Mouse (Mus musculus) heart, postnatal 36 days (tissue): ENCODE data around the gene Cfap54. TPM values are rescaled to one million over a fixed set of nuclear protein-coding genes. Genes with fewer than 3 reads are reported as not detected.

Source experiments
- DNase-seq, 2 experiments: peaks; one replicate each; pipeline ENCODE4 v3.0.0; 2021 to 2022
- intact Hi-C: fragments of 180-260 bp; cut with DNase I; formaldehyde crosslinking; loops from one replicate; pipeline ENCODE4 v1.15.1; 2025
- total RNA-seq, 2 experiments: library from RNA; stranded (reverse); gene quantifications; 2 replicates each; pipeline ENCODE4 v1.2.3; 2021

Cfap54 gene
- total RNA-seq, 2 experiments from 2014 or later = 0.50 to 0.79 TPM

GRCm38 (mm10) chr10:93063576-93063975, 17.8 kb downstream of the Cfap54 start:
- no peak for DNase-seq
- intact Hi-C loops = loop anchor here (10.0 kb wide), 3 partner anchors 221 to 481 kb away; partner anchors contain the start of genes Amdhd1 and Ccdc38

- no peak for DNase-seq
- intact Hi-C loops = loop anchor here (10.0 kb wide), 3 partner anchors 222 to 482 kb away; partner anchors contain the start of genes Amdhd1 and Ccdc38
These were observed 19.0 kb downstream of the Cfap54 start for GRCm38 (mm10) chr10:93062395-93062794.

GRCm38 (mm10) chr10:93053867-93054266, 27.6 kb downstream of the Cfap54 start:
- DNase-seq = no peak
- intact Hi-C loops = no loop called here

GRCm38 (mm10) chr10:93053315-93053714, 28.1 kb downstream of the Cfap54 start:
- intact Hi-C loops = no loop called here

GRCm38 (mm10) chr10:93051016-93051726, 30.2 kb downstream of the Cfap54 start:
- intact Hi-C loops = no loop called here

More at GRCm38 (mm10) chr10:93053315-93053714, 28.1 kb downstream of the Cfap54 start:
- DNase-seq = no peak

GRCm38 (mm10) chr10:93050571-93050970, 30.8 kb downstream of the Cfap54 start:
- no peak for DNase-seq
- intact Hi-C loops = no loop called here

More at GRCm38 (mm10) chr10:93051016-93051726, 30.2 kb downstream of the Cfap54 start:
- DNase-seq = peak; percentile 80 to 81

- intact Hi-C loops = loop anchor here (10.0 kb wide), 2 partner anchors 432 to 532 kb away; no protein-coding TSS in a partner anchor
- no peak for DNase-seq
These were observed 38.2 kb downstream of the Cfap54 start for GRCm38 (mm10) chr10:93043195-93043594.

GRCm38 (mm10) chr10:93041850-93042249, 39.6 kb downstream of the Cfap54 start:
- DNase-seq = no peak
- intact Hi-C loops = loop anchor here (10.0 kb wide), 2 partner anchors 433 to 533 kb away; no protein-coding TSS in a partner anchor

- intact Hi-C loops = loop anchor here (10.0 kb wide), 2 partner anchors 433 to 533 kb away; no protein-coding TSS in a partner anchor
- no peak for DNase-seq
These were observed 40.0 kb downstream of the Cfap54 start for GRCm38 (mm10) chr10:93041392-93041791.

GRCm38 (mm10) chr10:93036532-93036931, 44.9 kb downstream of the Cfap54 start:
- no peak for DNase-seq
- intact Hi-C loops = no loop called here

- intact Hi-C loops = no loop called here
- DNase-seq = no peak
These were observed 45.9 kb downstream of the Cfap54 start for GRCm38 (mm10) chr10:93035489-93035888.

GRCm38 (mm10) chr10:93023295-93023694, 58.1 kb downstream of the Cfap54 start:
- intact Hi-C loops = no loop called here
- no peak for DNase-seq

GRCm38 (mm10) chr10:93014059-93014795, 67.2 kb downstream of the Cfap54 start:
- intact Hi-C loops = loop anchor here (1.0 to 10.0 kb wide), 5 partner anchors 289 to 1741 kb away; partner anchors contain the start of gene Nedd1
- peak; percentile 48 to 61 for DNase-seq

GRCm38 (mm10) chr10:93011085-93011484, 70.3 kb downstream of the Cfap54 start:
- intact Hi-C loops = loop anchor here (10.0 kb wide), 2 partner anchors 286 to 1466 kb away; partner anchors contain the start of gene Nedd1
- no peak for DNase-seq

GRCm38 (mm10) chr10:93006970-93007369, 74.4 kb downstream of the Cfap54 start:
- DNase-seq = no peak
- intact Hi-C loops = no loop called here

- intact Hi-C loops = no loop called here
- no peak for DNase-seq
These were observed 75.0 kb downstream of the Cfap54 start for GRCm38 (mm10) chr10:93006405-93006804.

- no peak for DNase-seq
- intact Hi-C loops = no loop called here
These were observed 82.9 kb downstream of the Cfap54 start for GRCm38 (mm10) chr10:92998536-92998935.

GRCm38 (mm10) chr10:92995186-92995585, 86.2 kb downstream of the Cfap54 start:
- intact Hi-C loops = no loop called here
- no peak for DNase-seq

- intact Hi-C loops = no loop called here
- DNase-seq = no peak
These were observed 87.1 kb downstream of the Cfap54 start for GRCm38 (mm10) chr10:92994340-92994739.

GRCm38 (mm10) chr10:92992526-92992925, 88.9 kb downstream of the Cfap54 start:
- no peak for DNase-seq
- intact Hi-C loops = no loop called here

GRCm38 (mm10) chr10:92990576-92990975, 90.8 kb downstream of the Cfap54 start:
- DNase-seq = no peak
- intact Hi-C loops = no loop called here
